Mouse (Mus musculus): ENCODE data around the gene Fam49a.

DNA sequence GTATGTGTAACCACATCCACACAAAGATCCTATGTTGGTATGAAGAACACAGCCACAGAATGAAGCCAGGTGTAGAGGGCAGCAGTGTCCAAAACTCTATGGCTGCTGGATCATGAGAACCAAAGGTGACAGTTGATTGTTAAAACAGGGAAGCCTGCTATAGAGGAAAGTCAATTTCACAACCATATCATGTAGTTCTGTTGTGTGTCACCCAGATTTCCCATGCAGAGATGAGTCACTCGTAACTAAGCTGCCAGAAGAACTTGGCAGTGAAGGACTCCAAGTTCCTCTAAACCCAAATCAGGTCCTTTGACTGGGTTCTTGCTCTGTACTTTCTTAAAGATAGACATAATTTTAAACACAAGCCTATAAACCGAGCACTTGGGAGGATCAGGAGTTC is 38.6 kb upstream of the Fam49a start:
- TF ChIP-seq EP300 (IDR thresholded peaks at IDR 0.05; ENCODE audit: low read depth) (no peak), CTCF (IDR thresholded peaks at IDR 0.05; ENCODE audit: low read depth) (no peak)

Measured in liver, postnatal 0 days (tissue).